Mouse (Mus musculus) layer of hippocampus, postnatal 36 days (tissue): Measurements from ENCODE around the gene Setd1a. TPM values are rescaled to one million over a fixed set of nuclear protein-coding genes. Genes with fewer than 3 reads are reported as not detected.
"Not testable (repeated sequence)": the region's sequence is repeated elsewhere in the genome, so short reads cannot be mapped to it uniquely, and the experiment has no call there.

Experiments used
- DNase-seq, 2 experiments: peaks; one replicate each; pipeline ENCODE4 v3.0.0; 2022
- total RNA-seq, 2 experiments: library from RNA; stranded (reverse); gene quantifications; 2 replicates each; pipeline ENCODE4 v1.2.3; 2021

Gene Setd1a
- 10 to 100 TPM; 46.2 to 46.9 TPM for total RNA-seq

- peak; percentile 86 to 88 for DNase-seq
These were observed at the start of gene Setd1a for GRCm38 (mm10) chr7:127776426-127776825. Gene Setd1a, plus strand, starts transcription at chr7:127776670.

GRCm38 (mm10) chr7:127727898-127728297, 48.6 kb upstream of the Setd1a start:
- DNase-seq, result no peak

GRCm38 (mm10) chr7:127730170-127730569, 46.3 kb upstream of the Setd1a start:
- DNase-seq, result no peak

GRCm38 (mm10) chr7:127732066-127732465, 44.4 kb upstream of the Setd1a start, which contains the start of gene Ctf2:
Gene Ctf2, minus strand, starts transcription at chr7:127732166.
- not testable (repeated sequence) for DNase-seq

GRCm38 (mm10) chr7:127744366-127745045, 32.0 kb upstream of the Setd1a start, which contains the start of gene Fbxl19:
Gene Fbxl19, plus strand, starts transcription at chr7:127744543.
- peak; percentile 67 to 73 for DNase-seq

GRCm38 (mm10) chr7:127745251-127745651, 31.2 kb upstream of the Setd1a start:
- DNase-seq, result peak; percentile 92 to 94

- DNase-seq, result peak; percentile 97
These were observed 30.6 kb upstream of the Setd1a start for GRCm38 (mm10) chr7:127745652-127746493.

- no peak for DNase-seq
These were observed 29.7 kb upstream of the Setd1a start for GRCm38 (mm10) chr7:127746494-127747491.

- DNase-seq, result no peak
These were observed 28.8 kb upstream of the Setd1a start for GRCm38 (mm10) chr7:127747559-127748234.

- no peak for DNase-seq
These were observed 28.3 kb upstream of the Setd1a start for GRCm38 (mm10) chr7:127748235-127748560.

- peak in 1 of 2 experiments; percentile 32 for DNase-seq
These were observed 26.0 kb upstream of the Setd1a start for GRCm38 (mm10) chr7:127750131-127751127.

GRCm38 (mm10) chr7:127751619-127752018, 24.9 kb upstream of the Setd1a start:
- DNase-seq, result no peak

- no peak for DNase-seq
These were observed 24.4 kb upstream of the Setd1a start for GRCm38 (mm10) chr7:127752069-127752468.

- no peak for DNase-seq
These were observed 23.3 kb upstream of the Setd1a start for GRCm38 (mm10) chr7:127753158-127753557.

- no peak for DNase-seq
These were observed 22.7 kb upstream of the Setd1a start for GRCm38 (mm10) chr7:127753741-127754140.

GRCm38 (mm10) chr7:127759716-127760115, 16.8 kb upstream of the Setd1a start:
- no peak for DNase-seq

GRCm38 (mm10) chr7:127760478-127760877, 16.0 kb upstream of the Setd1a start:
- no peak for DNase-seq

- peak in 1 of 2 experiments; percentile 56 for DNase-seq
These were observed 15.4 kb upstream of the Setd1a start for GRCm38 (mm10) chr7:127761026-127761425.

GRCm38 (mm10) chr7:127763642-127764041, 12.8 kb upstream of the Setd1a start:
- no peak for DNase-seq

- no peak for DNase-seq
These were observed 10.7 kb upstream of the Setd1a start for GRCm38 (mm10) chr7:127765756-127766155.
